Comparison of ENCODE assay signal across 12 mouse cellular contexts in genomic region chr4:82704079-82704830, GRCm38 (mm10). TPM values are rescaled to one million over a fixed set of nuclear protein-coding genes. Genes with fewer than 3 reads are reported as not detected.
DNase-seq lines count a peak whose midpoint lies in the region; ATAC-seq lines count a peak whose summit lies in the region.
"Had no signal": no experiment of that assay in that cellular context is flagged by ENCODE, and none has a peak within 500 bp of the region (broad histone marks: within the 10 kb centered on the region; RNA-seq: fewer than 3 reads in every experiment).

No protein-coding gene starts in this region.

- peak overlapping the region; percentile 32; the same call in 1 of the 2 replicates for H3K9ac ChIP-seq in neural tube, embryonic 11.5 days (ENCODE audit: low read length)
- H3K9ac ChIP-seq in forebrain, embryonic 15.5 days (replicated peaks), result no peak overlapping the region
- no peak overlapping the region for H3K9ac ChIP-seq in midbrain, embryonic 11.5 days (ENCODE audit: low read length)
- H3K9ac ChIP-seq: intestine, embryonic 15.5 days had no signal

- H3K27me3 ChIP-seq in neural tube, embryonic 11.5 days (ENCODE audit: control insufficient read depth, insufficient read depth, low read length), result no peaks in the 10 kb centered on the region
- no peaks in the 10 kb centered on the region for H3K27me3 ChIP-seq in forebrain, embryonic 15.5 days
- no peaks in the 10 kb centered on the region for H3K27me3 ChIP-seq in midbrain, embryonic 11.5 days (ENCODE audit: control insufficient read depth, insufficient read depth, low read length)
- H3K27me3 ChIP-seq: intestine, embryonic 15.5 days had no signal

- peak overlapping the region; percentile 25 for H3K4me2 ChIP-seq in neural tube, embryonic 11.5 days (ENCODE audit: low read depth)
- peak overlapping the region; percentile 37 for H3K4me2 ChIP-seq in forebrain, embryonic 15.5 days (replicated peaks)
- H3K4me2 ChIP-seq in midbrain, embryonic 11.5 days, result peak overlapping the region; percentile 6; the same call in 1 of the 2 replicates
- H3K4me2 ChIP-seq: intestine, embryonic 15.5 days; liver, embryonic 11.5 days had no signal

- H3K27ac ChIP-seq in neural tube, embryonic 11.5 days (ENCODE audit: low read depth, low read length), result peak overlapping the region; percentile 80
- peak overlapping the region; percentile 82 for H3K27ac ChIP-seq in forebrain, embryonic 15.5 days (replicated peaks)
- H3K27ac ChIP-seq in midbrain, embryonic 11.5 days (ENCODE audit: low read depth, low read length), result peak overlapping the region; percentile 10; the same call in 1 of the 2 replicates
- H3K27ac ChIP-seq: intestine, embryonic 15.5 days had no signal

- H3K9me3 ChIP-seq in neural tube, embryonic 11.5 days (ENCODE audit: control insufficient read depth, low read length), result no peaks in the 10 kb centered on the region
- no peaks in the 10 kb centered on the region for H3K9me3 ChIP-seq in forebrain, embryonic 15.5 days
- no peaks in the 10 kb centered on the region for H3K9me3 ChIP-seq in midbrain, embryonic 11.5 days (ENCODE audit: control insufficient read depth, low read length)
- H3K9me3 ChIP-seq: intestine, embryonic 15.5 days had no signal

- no peak overlapping the region for H3K4me3 ChIP-seq in neural tube, embryonic 11.5 days (ENCODE audit: low read depth, low read length)
- peak overlapping the region; percentile 26 for H3K4me3 ChIP-seq in forebrain, embryonic 15.5 days
- no peak overlapping the region for H3K4me3 ChIP-seq in midbrain, embryonic 11.5 days (ENCODE audit: low read depth, low read length)
- H3K4me3 ChIP-seq: intestine, embryonic 15.5 days; myocyte had no signal

- WGBS in neural tube, embryonic 11.5 days, result 54% methylated on average over 19 of the region's 19 CpGs
- 9% methylated on average over 19 of the region's 19 CpGs for WGBS in forebrain, embryonic 15.5 days
- WGBS in midbrain, embryonic 11.5 days, result 70% methylated on average over 19 of the region's 19 CpGs

- ATAC-seq in neural tube, embryonic 11.5 days (ENCODE audit: insufficient read depth, low FRiP score, low TSS enrichment), result peak; percentile 70
- peak; percentile 55 for ATAC-seq in forebrain, embryonic 15.5 days (replicated peaks)
- ATAC-seq in midbrain, embryonic 11.5 days (ENCODE audit: low FRiP score), result peak; percentile 47; the same call in 1 of the 2 replicates
- ATAC-seq: intestine, embryonic 15.5 days had no signal

- H3K4me1 ChIP-seq in neural tube, embryonic 11.5 days (ENCODE audit: control insufficient read depth, insufficient read depth, low read length), result peaks cover 16% of the 10 kb centered on the region
- peaks cover 36% of the 10 kb centered on the region for H3K4me1 ChIP-seq in forebrain, embryonic 15.5 days
- H3K4me1 ChIP-seq in midbrain, embryonic 11.5 days (ENCODE audit: control insufficient read depth, insufficient read depth, low read length), result peaks cover 18% of the 10 kb centered on the region

- no peaks in the 10 kb centered on the region for H3K36me3 ChIP-seq in neural tube, embryonic 11.5 days (ENCODE audit: control insufficient read depth, insufficient read depth, low read length)
- H3K36me3 ChIP-seq in forebrain, embryonic 15.5 days, result no peaks in the 10 kb centered on the region
- H3K36me3 ChIP-seq in midbrain, embryonic 11.5 days (ENCODE audit: control insufficient read depth, insufficient read depth, low read length), result no peaks in the 10 kb centered on the region
- H3K36me3 ChIP-seq: intestine, embryonic 15.5 days had no signal

- peak; percentile 27 for DNase-seq in neural tube, embryonic 11.5 days (ENCODE audit: low spot score)
- no peak for DNase-seq in neural tube, embryonic 10.5 days (ENCODE audit: extremely low spot score, low spot score)
- no peak for DNase-seq in midbrain, embryonic 11.5 days (ENCODE audit: low spot score, missing footprints)
- DNase-seq in thymus, postnatal 25 days, result no peak
- no peak for DNase-seq in embryo, embryonic 9.5 days (ENCODE audit: extremely low spot score)
- no peak for DNase-seq in c-Kit-positive CD71-positive TER-119-positive erythroid progenitor cells, embryonic 14.5 days (ENCODE audit: low spot score)
- DNase-seq: adrenal gland, adult 2 months; kidney, postnatal 4 days had no signal

RNA-seq across cellular contexts. Expression of gene Nfib, which starts 1.3 kb away (rescaled TPM):
- 29.1 and 31.0 TPM in 2 replicates for polyA plus RNA-seq in neural tube, embryonic 11.5 days (2014; fragmentation: Nextera tagmentation; extraction: Ambion mirVana)
- polyA plus RNA-seq in forebrain, embryonic 15.5 days (2015; fragmentation: Nextera tagmentation; extraction: Ambion mirVana), result 282 and 283 TPM in 2 replicates
- 19.9 and 21.7 TPM in 2 replicates for polyA plus RNA-seq in midbrain, embryonic 11.5 days (2014; fragmentation: Nextera tagmentation; extraction: Ambion mirVana)

Comparison
In these comparisons a context has a peak if more than half of its experiments do, and no peak if none do; other contexts are left out.
1. H3K27ac ChIP-seq: peak in every context shown above with its lines; median percentile 82 in forebrain, embryonic 15.5 days; 80 in neural tube, embryonic 11.5 days; 10 in midbrain, embryonic 11.5 days.